Mouse (Mus musculus): ENCODE results near the gene Parm1.

GRCm38 (mm10) chr5:91603787-91604439 lies 86.5 kb downstream of the Parm1 start:
- TF ChIP-seq MAX (IDR thresholded peaks at IDR 0.05) (no peak), CTCF (IDR thresholded peaks at IDR 0.05; ENCODE audit: control insufficient read depth, insufficient read depth, insufficient read length) (no peak), FOSL1 (IDR thresholded peaks at IDR 0.05; ENCODE audit: insufficient read depth, low read length, poor library complexity, severe bottlenecking) (no peak), MYOD1 (IDR thresholded peaks at IDR 0.05; ENCODE audit: control insufficient read depth, insufficient read length, low read depth) (no peak), USF1 (IDR thresholded peaks at IDR 0.05; ENCODE audit: low read depth) (no peak)

Data from C2C12 (cell line).